8 mouse cellular contexts compared by ENCODE assay signal in genomic region chr11:29692683-29693272, GRCm38 (mm10). TPM values are rescaled to one million over a fixed set of nuclear protein-coding genes. Genes with fewer than 3 reads are reported as not detected.
A peak's percentile ranks its signal among the peaks of the same experiment; 100 is the strongest.
DNase-seq lines count a peak whose midpoint lies in the region; ATAC-seq and TF ChIP-seq lines count a peak whose summit lies in the region.

Gene Rtn4, plus strand, starts transcription at chr11:29692947.

- no peaks in the 10 kb centered on the region for H3K9me3 ChIP-seq in G1E (replicated peaks)
- no peaks in the 10 kb centered on the region for H3K9me3 ChIP-seq in forebrain, embryonic 16.5 days (ENCODE audit: control insufficient read depth, low read length)
- H3K9me3 ChIP-seq in lung, embryonic 14.5 days (ENCODE audit: low read depth, low read length) = no peaks in the 10 kb centered on the region

- under 1% methylated on average over 43 of the region's 43 CpGs for WGBS in forebrain, embryonic 16.5 days
- WGBS in lung, embryonic 14.5 days = under 1% methylated on average over 43 of the region's 43 CpGs
- under 1% methylated on average over 43 of the region's 43 CpGs for WGBS in olfactory bulb, adult 2 months
- under 1% methylated on average over 43 of the region's 43 CpGs for WGBS in thymus, adult 2 months

- peak within 1 kb of the TSS; percentile 85 for H3K4me3 ChIP-seq in G1E (ENCODE audit: low read depth, low read length)
- H3K4me3 ChIP-seq in forebrain, embryonic 16.5 days (replicated peaks; ENCODE audit: low read length) = peak within 1 kb of the TSS; percentile 98
- peak within 1 kb of the TSS; percentile 76 for H3K4me3 ChIP-seq in layer of hippocampus, adult 2 months
- H3K4me3 ChIP-seq in lung, embryonic 14.5 days (ENCODE audit: low read depth, low read length) = peak within 1 kb of the TSS; percentile 96
- peak within 1 kb of the TSS; percentile 99 for H3K4me3 ChIP-seq in olfactory bulb, adult 2 months (ENCODE audit: insufficient read depth, low read depth, low read length)
- H3K4me3 ChIP-seq in thymus, adult 2 months (ENCODE audit: control insufficient read depth, insufficient read depth, low read length) = peak within 1 kb of the TSS; percentile 82

- peak; percentile 99 for TF ChIP-seq POLR2A in olfactory bulb, adult 2 months (IDR thresholded peaks at IDR 0.05; ENCODE audit: insufficient read depth, low read depth, low read length)
- TF ChIP-seq POLR2A in thymus, adult 2 months (IDR thresholded peaks at IDR 0.05; ENCODE audit: control insufficient read depth, extremely low read depth, insufficient read depth, low read length, poor library complexity) = peak; percentile 99

- peaks cover 5% of the 10 kb centered on the region for H3K36me3 ChIP-seq in G1E (replicated peaks)
- no peaks in the 10 kb centered on the region for H3K36me3 ChIP-seq in forebrain, embryonic 16.5 days (ENCODE audit: control insufficient read depth, insufficient read depth)
- 0 out of 2 replicates have a peak, but pooled peaks cover 6% of the 10 kb centered on the region for H3K36me3 ChIP-seq in lung, embryonic 14.5 days (ENCODE audit: insufficient read depth)
- no peaks in the 10 kb centered on the region for H3K36me3 ChIP-seq in thymus, adult 2 months (ENCODE audit: control insufficient read depth, insufficient read depth, low read length)

- no peak for TF ChIP-seq CTCF in G1E (IDR thresholded peaks at IDR 0.05; ENCODE audit: low read depth, low read length)
- TF ChIP-seq CTCF in layer of hippocampus, adult 2 months (conservative IDR thresholded peaks at IDR 0.05) = no peak
- TF ChIP-seq CTCF in lung, embryonic 14.5 days (IDR thresholded peaks at IDR 0.05; ENCODE audit: low read depth) = no peak
- TF ChIP-seq CTCF in olfactory bulb, adult 2 months (IDR thresholded peaks at IDR 0.05; ENCODE audit: insufficient read depth, low read depth, low read length) = no peak
- peak; percentile 62; the same call in 1 of the 2 replicates for TF ChIP-seq CTCF in thymus, adult 2 months (IDR thresholded peaks at IDR 0.05; ENCODE audit: borderline replicate concordance, control insufficient read depth, extremely low read depth, insufficient read depth, low read length, poor library complexity)

- peaks cover 7% of the 10 kb centered on the region for H3K27me3 ChIP-seq in G1E (ENCODE audit: insufficient read depth, low read length)
- H3K27me3 ChIP-seq in forebrain, embryonic 16.5 days (replicated peaks; ENCODE audit: control insufficient read depth, insufficient read depth, low read length) = no peaks in the 10 kb centered on the region
- H3K27me3 ChIP-seq in lung, embryonic 14.5 days (ENCODE audit: insufficient read depth, low read length) = no peaks in the 10 kb centered on the region
- no peaks in the 10 kb centered on the region for H3K27me3 ChIP-seq in thymus, adult 2 months (ENCODE audit: control insufficient read depth, insufficient read depth, low read length)

- ATAC-seq in G1E (ENCODE audit: extremely low read depth, insufficient number of reproducible peaks, low FRiP score, poor library complexity, severe bottlenecking) = peak; percentile 97
- peak; percentile 96 for ATAC-seq in forebrain, embryonic 16.5 days
- peak; percentile 97 for ATAC-seq in lung, embryonic 14.5 days (ENCODE audit: insufficient read depth)

- intact Hi-C loops in heart, postnatal 36 days (cut with DNase I) = loop anchor here (1.0 to 10.0 kb wide), 3 partner anchors 113 to 318 kb away; partner anchors contain the start of genes Ccdc88a and Clhc1

- H3K4me2 ChIP-seq in forebrain, embryonic 16.5 days (ENCODE audit: low read length) = peak within 1 kb of the TSS; percentile 82
- H3K4me2 ChIP-seq in lung, embryonic 14.5 days = peak within 1 kb of the TSS; percentile 69

- H3K4me1 ChIP-seq in G1E (ENCODE audit: insufficient read depth, low read depth, low read length) = peaks cover 8% of the 10 kb centered on the region
- peaks cover 12% of the 10 kb centered on the region for H3K4me1 ChIP-seq in forebrain, embryonic 16.5 days (replicated peaks; ENCODE audit: control insufficient read depth, insufficient read depth, low read length)
- H3K4me1 ChIP-seq in lung, embryonic 14.5 days (ENCODE audit: insufficient read depth) = no peaks in the 10 kb centered on the region
- peaks cover 4% of the 10 kb centered on the region for H3K4me1 ChIP-seq in olfactory bulb, adult 2 months (ENCODE audit: control insufficient read depth, insufficient read depth, low read length)
- H3K4me1 ChIP-seq in thymus, adult 2 months (replicated peaks; ENCODE audit: control insufficient read depth, insufficient read depth, low read length) = no peaks in the 10 kb centered on the region

- DNase-seq in G1E (ENCODE audit: low spot score) = peak; percentile 97
- DNase-seq in cerebellum, adult 18-20 months = peak; percentile 95 to 99
- DNase-seq in heart, postnatal 36 days = peak; percentile 95 to 96
- peak; percentile 97 to 99 for DNase-seq in layer of hippocampus, adult 2 months (ENCODE audit: low spot score in 2 of 2)
- peak; percentile 99 for DNase-seq in lung, embryonic 14.5 days
- DNase-seq in thymus, adult 2 months = peak; percentile 98

- H3K9ac ChIP-seq in forebrain, embryonic 16.5 days (replicated peaks; ENCODE audit: low read depth, low read length) = peak within 1 kb of the TSS; percentile 100
- peak within 1 kb of the TSS; percentile 95 for H3K9ac ChIP-seq in lung, embryonic 14.5 days

- H3K27ac ChIP-seq in forebrain, embryonic 16.5 days (ENCODE audit: low read length) = peak within 1 kb of the TSS; percentile 99
- peak within 1 kb of the TSS; percentile 95 for H3K27ac ChIP-seq in layer of hippocampus, adult 2 months
- peak within 1 kb of the TSS; percentile 99 for H3K27ac ChIP-seq in lung, embryonic 14.5 days (ENCODE audit: low read depth)
- H3K27ac ChIP-seq in olfactory bulb, adult 2 months (ENCODE audit: insufficient read depth, low read depth, low read length) = peak within 1 kb of the TSS; percentile 90
- H3K27ac ChIP-seq in thymus, adult 2 months (ENCODE audit: control insufficient read depth, insufficient read depth, low read length) = peak within 1 kb of the TSS; percentile 57

RNA-seq across cellular contexts. Expression of gene Rtn4, which starts in this region (rescaled TPM):
- 65.0 and 65.3 TPM in 2 replicates for total RNA-seq in G1E (2014; fragmentation: Nextera tagmentation)
- total RNA-seq in G1E (2017) = 67.9 and 68.9 TPM in 2 replicates
- 83.0 and 102 TPM in 2 replicates for polyA plus RNA-seq in G1E (2012)
- 131 and 134 TPM in 2 replicates for polyA plus RNA-seq in forebrain, embryonic 16.5 days (2015; fragmentation: Nextera tagmentation; extraction: Ambion mirVana)
- 10 to 100 TPM; 91.7 to 95.2 TPM for total RNA-seq in heart, postnatal 36 days (2021)
- 100 to 1,000 TPM; 456 to 473 TPM for total RNA-seq in layer of hippocampus, adult 2 months (2021)
- polyA plus RNA-seq in lung, embryonic 14.5 days (2014; fragmentation: Nextera tagmentation; extraction: Ambion mirVana) = 54.2 and 54.4 TPM in 2 replicates
- 230 and 407 TPM in 2 replicates for polyA plus RNA-seq in olfactory bulb, adult 2 months (2012; ENCODE audit: insufficient read depth, insufficient read length, low replicate concordance, missing spikeins)
- polyA plus RNA-seq in thymus, adult 2 months (2012; rRNA removed) = 81.6 and 97.8 TPM in 2 replicates

Comparison
In these comparisons a context has a peak if more than half of its experiments do, and no peak if none do; other contexts are left out.
1. Peak in every context shown above with its lines: DNase-seq, ATAC-seq, H3K4me3 ChIP-seq and H3K27ac ChIP-seq.
2. RNA of gene Rtn4 (total RNA-seq): 456 to 473 TPM in layer of hippocampus, adult 2 months; 91.7 to 95.2 TPM in heart, postnatal 36 days and 65.0 to 68.9 TPM in G1E; every median in the first group is over 4 times any median in the second.